8 mouse cellular contexts compared by ENCODE assay signal in genomic region chr8:72220758-72221157, GRCm38 (mm10). TPM values are rescaled to one million over a fixed set of nuclear protein-coding genes. Genes with fewer than 3 reads are reported as not detected.
DNase-seq lines count a peak whose midpoint lies in the region; ATAC-seq lines count a peak whose summit lies in the region.
"Had no signal": no experiment of that assay in that cellular context is flagged by ENCODE, and none has a peak within 500 bp of the region (broad histone marks: within the 10 kb centered on the region; RNA-seq: fewer than 3 reads in every experiment).

No protein-coding gene starts in this region.

- no peak for DNase-seq in forebrain, embryonic 10.5 days (ENCODE audit: extremely low spot score, low spot score)
- no peak for DNase-seq in right cerebral cortex, postnatal 25 days
- no peak for DNase-seq in right cerebral cortex, adult 18-20 months

- peaks cover 35% of the 10 kb centered on the region for H3K36me3 ChIP-seq in megakaryocyte, embryonic 14.5 days (replicated peaks; ENCODE audit: low read length)
- H3K36me3 ChIP-seq in forebrain, embryonic 10.5 days (replicated peaks), result peaks cover 39% of the 10 kb centered on the region
- H3K36me3 ChIP-seq in limb, embryonic 15.5 days, result peaks cover 29% of the 10 kb centered on the region
- peaks cover 11% of the 10 kb centered on the region for H3K36me3 ChIP-seq in stomach, embryonic 16.5 days (ENCODE audit: control insufficient read depth, insufficient read depth, low read length)

- no peak overlapping the region for H3K9ac ChIP-seq in limb, embryonic 15.5 days
- H3K9ac ChIP-seq in stomach, embryonic 16.5 days (ENCODE audit: low read length), result peak overlapping the region; percentile 84

- no peak for ATAC-seq in megakaryocyte, adult 5-6 weeks (ENCODE audit: poor library complexity, severe bottlenecking)
- no peak for ATAC-seq in limb, embryonic 15.5 days (ENCODE audit: insufficient number of reproducible peaks, low FRiP score, low TSS enrichment, low read depth)
- ATAC-seq in stomach, embryonic 16.5 days (ENCODE audit: insufficient read depth, low FRiP score), result no peak

- no peak overlapping the region for H3K27ac ChIP-seq in forebrain, embryonic 10.5 days
- H3K27ac ChIP-seq in limb, embryonic 15.5 days, result no peak overlapping the region
- no peak overlapping the region for H3K27ac ChIP-seq in stomach, embryonic 16.5 days (ENCODE audit: low read length)

- peak overlapping the region; percentile 71 for H3K4me2 ChIP-seq in limb, embryonic 15.5 days
- H3K4me2 ChIP-seq in stomach, embryonic 16.5 days (ENCODE audit: low read depth, low read length), result peak overlapping the region; percentile 81

- H3K9me3 ChIP-seq in megakaryocyte, embryonic 14.5 days, result no peaks in the 10 kb centered on the region
- H3K9me3 ChIP-seq in forebrain, embryonic 10.5 days, result no peaks in the 10 kb centered on the region
- no peaks in the 10 kb centered on the region for H3K9me3 ChIP-seq in limb, embryonic 15.5 days
- no peaks in the 10 kb centered on the region for H3K9me3 ChIP-seq in stomach, embryonic 16.5 days (replicated peaks; ENCODE audit: control insufficient read depth, low read length)

- H3K27me3 ChIP-seq in megakaryocyte, embryonic 14.5 days (replicated peaks), result no peaks in the 10 kb centered on the region
- no peaks in the 10 kb centered on the region for H3K27me3 ChIP-seq in forebrain, embryonic 10.5 days (ENCODE audit: poor library complexity, severe bottlenecking)
- H3K27me3 ChIP-seq in limb, embryonic 15.5 days, result no peaks in the 10 kb centered on the region; the same call in 1 of the 2 replicates
- H3K27me3 ChIP-seq in stomach, embryonic 16.5 days (ENCODE audit: control insufficient read depth, insufficient read depth, low read length), result no peaks in the 10 kb centered on the region

- H3K4me1 ChIP-seq in megakaryocyte, embryonic 14.5 days, result peaks cover 47% of the 10 kb centered on the region
- peaks cover 14% of the 10 kb centered on the region for H3K4me1 ChIP-seq in forebrain, embryonic 10.5 days
- peaks cover 10% of the 10 kb centered on the region for H3K4me1 ChIP-seq in limb, embryonic 15.5 days
- H3K4me1 ChIP-seq in stomach, embryonic 16.5 days (ENCODE audit: control insufficient read depth, insufficient read depth, low read length), result peaks cover 11% of the 10 kb centered on the region

- peak overlapping the region; percentile 97 for H3K4me3 ChIP-seq in megakaryocyte, embryonic 14.5 days (replicated peaks)
- H3K4me3 ChIP-seq in forebrain, embryonic 10.5 days, result peak overlapping the region; percentile 76
- peak overlapping the region; percentile 79 for H3K4me3 ChIP-seq in limb, embryonic 15.5 days
- peak overlapping the region; percentile 67 for H3K4me3 ChIP-seq in stomach, embryonic 16.5 days (replicated peaks; ENCODE audit: low read length)

- 88% methylated on average over 4 of the region's 4 CpGs for WGBS in forebrain, embryonic 10.5 days
- WGBS in limb, embryonic 15.5 days, result 84% methylated on average over 4 of the region's 4 CpGs
- 81% methylated on average over 4 of the region's 4 CpGs for WGBS in stomach, embryonic 16.5 days

RNA-seq across cellular contexts. Expression of gene Fam32a, which starts 1.2 kb away (rescaled TPM):
- 9.5 and 80.5 TPM in 2 replicates for polyA plus RNA-seq in megakaryocyte, embryonic 14.5 days (2012; ENCODE audit: insufficient read depth, low replicate concordance)
- 68.0 and 69.3 TPM in 2 replicates for total RNA-seq in megakaryocyte, adult 5-6 weeks (2015)
- total RNA-seq in megakaryocyte, adult 5-6 weeks (2017), result 57.1 and 62.0 TPM in 2 replicates
- 77.6 and 80.0 TPM in 2 replicates for polyA plus RNA-seq in forebrain, embryonic 10.5 days (2016; fragmentation: Nextera tagmentation; extraction: Ambion mirVana)
- 65.9 and 66.2 TPM in 2 replicates for polyA plus RNA-seq in limb, embryonic 15.5 days (2015; fragmentation: Nextera tagmentation; extraction: Ambion mirVana)
- 72.7 and 73.7 TPM in 2 replicates for polyA plus RNA-seq in stomach, embryonic 16.5 days (2015; fragmentation: Nextera tagmentation; extraction: Ambion mirVana)

RNA-seq across cellular contexts. Expression of gene Gm11034, which starts 7.3 kb away (rescaled TPM):
- not detected in 2 replicates for polyA plus RNA-seq in megakaryocyte, embryonic 14.5 days (2012; ENCODE audit: insufficient read depth, low replicate concordance)
- total RNA-seq in megakaryocyte, adult 5-6 weeks (2015), result not detected in 2 replicates
- not detected in 2 replicates for total RNA-seq in megakaryocyte, adult 5-6 weeks (2017)
- polyA plus RNA-seq in forebrain, embryonic 10.5 days (2016; fragmentation: Nextera tagmentation; extraction: Ambion mirVana), result not detected in 2 replicates
- not detected in 2 replicates for polyA plus RNA-seq in limb, embryonic 15.5 days (2015; fragmentation: Nextera tagmentation; extraction: Ambion mirVana)
- polyA plus RNA-seq in stomach, embryonic 16.5 days (2015; fragmentation: Nextera tagmentation; extraction: Ambion mirVana), result not detected in 2 replicates
- polyA plus RNA-seq: brain, embryonic 14.5 days had no signal

RNA-seq across cellular contexts. Expression of gene Cib3, which starts 8.1 kb away (rescaled TPM):
- not detected in 2 replicates for polyA plus RNA-seq in megakaryocyte, embryonic 14.5 days (2012; ENCODE audit: insufficient read depth, low replicate concordance)
- total RNA-seq in megakaryocyte, adult 5-6 weeks (2015), result 0.21 TPM in 1 of 2 replicates, not detected in the other
- 0.16 and 0.55 TPM in 2 replicates for total RNA-seq in megakaryocyte, adult 5-6 weeks (2017)
- polyA plus RNA-seq in forebrain, embryonic 10.5 days (2016; fragmentation: Nextera tagmentation; extraction: Ambion mirVana), result not detected in 2 replicates
- not detected in 2 replicates for polyA plus RNA-seq in limb, embryonic 15.5 days (2015; fragmentation: Nextera tagmentation; extraction: Ambion mirVana)
- polyA plus RNA-seq in stomach, embryonic 16.5 days (2015; fragmentation: Nextera tagmentation; extraction: Ambion mirVana), result not detected in 2 replicates
- polyA plus RNA-seq: brain, embryonic 14.5 days had no signal

RNA-seq across cellular contexts. Expression of gene Ap1m1, which starts 19.1 kb away (rescaled TPM):
- polyA plus RNA-seq in megakaryocyte, embryonic 14.5 days (2012; ENCODE audit: insufficient read depth, low replicate concordance), result 188 and 196 TPM in 2 replicates
- total RNA-seq in megakaryocyte, adult 5-6 weeks (2015), result 91.5 and 106 TPM in 2 replicates
- total RNA-seq in megakaryocyte, adult 5-6 weeks (2017), result 53.1 and 76.1 TPM in 2 replicates
- 181 and 183 TPM in 2 replicates for polyA plus RNA-seq in forebrain, embryonic 10.5 days (2016; fragmentation: Nextera tagmentation; extraction: Ambion mirVana)
- polyA plus RNA-seq in limb, embryonic 15.5 days (2015; fragmentation: Nextera tagmentation; extraction: Ambion mirVana), result 99.5 and 106 TPM in 2 replicates
- 90.3 and 97.1 TPM in 2 replicates for polyA plus RNA-seq in stomach, embryonic 16.5 days (2015; fragmentation: Nextera tagmentation; extraction: Ambion mirVana)

RNA-seq across cellular contexts. Expression of gene Hsh2d, which starts 31.3 kb away (rescaled TPM):
- polyA plus RNA-seq in megakaryocyte, embryonic 14.5 days (2012; ENCODE audit: insufficient read depth, low replicate concordance), result 2.3 and 4.8 TPM in 2 replicates
- 8.3 and 12.3 TPM in 2 replicates for total RNA-seq in megakaryocyte, adult 5-6 weeks (2015)
- total RNA-seq in megakaryocyte, adult 5-6 weeks (2017), result 6.7 and 6.9 TPM in 2 replicates
- polyA plus RNA-seq in forebrain, embryonic 10.5 days (2016; fragmentation: Nextera tagmentation; extraction: Ambion mirVana), result 0.07 TPM in 1 of 2 replicates, not detected in the other
- not detected in 2 replicates for polyA plus RNA-seq in limb, embryonic 15.5 days (2015; fragmentation: Nextera tagmentation; extraction: Ambion mirVana)
- polyA plus RNA-seq in stomach, embryonic 16.5 days (2015; fragmentation: Nextera tagmentation; extraction: Ambion mirVana), result 1.4 and 2.0 TPM in 2 replicates
